Comparison of ENCODE assay signal across 8 mouse cellular contexts in the genomic region with DNA sequence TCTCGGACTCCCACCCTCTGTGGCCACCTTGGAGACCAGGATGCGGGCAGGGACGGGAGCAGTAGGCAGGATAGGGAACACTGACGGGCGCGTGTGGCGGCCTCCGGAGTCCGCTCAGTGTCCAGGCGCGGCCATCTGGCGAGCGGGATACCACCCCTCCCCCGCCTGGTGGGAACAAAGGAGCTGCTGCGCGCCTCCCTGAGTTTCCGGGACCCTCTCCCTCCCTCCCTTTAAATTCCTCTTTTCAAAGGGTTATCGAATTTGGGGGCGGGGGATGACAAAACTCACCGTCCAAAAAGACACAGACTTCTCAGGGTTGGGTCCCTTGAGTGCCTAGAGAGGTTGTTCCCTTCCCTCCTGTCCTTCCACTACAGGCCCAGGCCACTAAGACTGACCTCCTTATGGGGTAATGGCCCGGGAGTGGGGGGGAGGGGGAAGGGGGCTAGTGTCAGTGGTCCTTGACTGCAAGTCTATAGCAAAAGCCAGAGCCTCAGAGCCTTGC. TPM values are rescaled to one million over a fixed set of nuclear protein-coding genes. Genes with fewer than 3 reads are reported as not detected.
DNase-seq lines count a peak whose midpoint lies in the region; ATAC-seq and TF ChIP-seq lines count a peak whose summit lies in the region.

No protein-coding gene starts in this region.

- H3K4me2 ChIP-seq in lung, postnatal 0 days (replicated peaks; ENCODE audit: low read depth, low read length) = peak overlapping the region; percentile 89
- H3K4me2 ChIP-seq in embryonic facial prominence, embryonic 15.5 days (replicated peaks) = peak overlapping the region; percentile 82

- no peaks in the 10 kb centered on the region for H3K27me3 ChIP-seq in lung, postnatal 0 days (replicated peaks; ENCODE audit: insufficient read depth, low read length)
- H3K27me3 ChIP-seq in embryonic facial prominence, embryonic 15.5 days = no peaks in the 10 kb centered on the region
- no peaks in the 10 kb centered on the region for H3K27me3 ChIP-seq in limb, embryonic 10.5 days (ENCODE audit: low read depth, poor library complexity, severe bottlenecking)

- no peak for ATAC-seq in lung, postnatal 0 days
- no peak for ATAC-seq in embryonic facial prominence, embryonic 15.5 days (ENCODE audit: insufficient number of reproducible peaks, low FRiP score, low TSS enrichment, low read depth)

- H3K27ac ChIP-seq in lung, postnatal 0 days (ENCODE audit: low read length) = peak overlapping the region; percentile 87
- peak overlapping the region; percentile 97 for H3K27ac ChIP-seq in embryonic facial prominence, embryonic 15.5 days (replicated peaks)
- H3K27ac ChIP-seq in limb, embryonic 10.5 days = peak overlapping the region; percentile 98
- peak overlapping the region; percentile 99 for H3K27ac ChIP-seq in olfactory bulb, adult 2 months (ENCODE audit: insufficient read depth, low read depth, low read length)

- H3K9me3 ChIP-seq in lung, postnatal 0 days (ENCODE audit: low read length) = no peaks in the 10 kb centered on the region
- H3K9me3 ChIP-seq in embryonic facial prominence, embryonic 15.5 days (replicated peaks) = no peaks in the 10 kb centered on the region
- H3K9me3 ChIP-seq in limb, embryonic 10.5 days (replicated peaks) = no peaks in the 10 kb centered on the region

- peaks cover 6% of the 10 kb centered on the region; the same call in 1 of the 2 replicates for H3K36me3 ChIP-seq in lung, postnatal 0 days (ENCODE audit: insufficient read depth, low read length)
- H3K36me3 ChIP-seq in embryonic facial prominence, embryonic 15.5 days = peaks cover 22% of the 10 kb centered on the region
- H3K36me3 ChIP-seq in limb, embryonic 10.5 days = peaks cover 37% of the 10 kb centered on the region

- TF ChIP-seq EP300 in lung, postnatal 0 days (IDR thresholded peaks at IDR 0.05) = no peak

- TF ChIP-seq CTCF in lung, postnatal 0 days (IDR thresholded peaks at IDR 0.05) = no peak
- TF ChIP-seq CTCF in olfactory bulb, adult 2 months (IDR thresholded peaks at IDR 0.05; ENCODE audit: insufficient read depth, low read depth, low read length) = no peak

- no peak overlapping the region; the same call in 1 of the 2 replicates for H3K9ac ChIP-seq in lung, postnatal 0 days (replicated peaks; ENCODE audit: low read depth)
- H3K9ac ChIP-seq in embryonic facial prominence, embryonic 15.5 days = peak overlapping the region; percentile 68

- peak overlapping the region; percentile 74 for H3K4me3 ChIP-seq in lung, postnatal 0 days (ENCODE audit: low read depth, low read length)
- H3K4me3 ChIP-seq in embryonic facial prominence, embryonic 15.5 days (replicated peaks) = peak overlapping the region; percentile 94
- peak overlapping the region; percentile 91 for H3K4me3 ChIP-seq in limb, embryonic 10.5 days
- H3K4me3 ChIP-seq in olfactory bulb, adult 2 months (ENCODE audit: insufficient read depth, low read depth, low read length) = peak overlapping the region; percentile 74

- no peak for DNase-seq in lung, postnatal 0 days (ENCODE audit: low spot score)
- DNase-seq in lung, adult 18-20 months = no peak
- DNase-seq in limb, embryonic 10.5 days (ENCODE audit: low spot score) = peak; percentile 77
- no peak for DNase-seq in embryo, embryonic 10 days (ENCODE audit: low spot score)
- DNase-seq in natural killer cell, adult 2 months (ENCODE audit: low spot score in 2 of 2) = no peak
- no peak for DNase-seq in adrenal gland, postnatal 14 days

- no peak for TF ChIP-seq POLR2A in olfactory bulb, adult 2 months (IDR thresholded peaks at IDR 0.05; ENCODE audit: insufficient read depth, low read depth, low read length)

- under 1% methylated on average over 17 of the region's 21 CpGs for WGBS in lung, postnatal 0 days
- under 1% methylated on average over 20 of the region's 21 CpGs for WGBS in embryonic facial prominence, embryonic 15.5 days
- 0% methylated on average over 21 of the region's 21 CpGs for WGBS in limb, embryonic 10.5 days
- WGBS in olfactory bulb, adult 2 months = under 1% methylated on average over 21 of the region's 21 CpGs

- H3K4me1 ChIP-seq in lung, postnatal 0 days (ENCODE audit: insufficient read depth, low read depth, low read length) = peaks cover 17% of the 10 kb centered on the region
- H3K4me1 ChIP-seq in embryonic facial prominence, embryonic 15.5 days = peaks cover 34% of the 10 kb centered on the region
- H3K4me1 ChIP-seq in limb, embryonic 10.5 days = peaks cover 48% of the 10 kb centered on the region
- peaks cover 32% of the 10 kb centered on the region for H3K4me1 ChIP-seq in olfactory bulb, adult 2 months (ENCODE audit: control insufficient read depth, insufficient read depth, low read length)

RNA-seq across cellular contexts. Expression of gene Fasn, which starts 0.5 kb away (rescaled TPM):
- 54.7 and 63.8 TPM in 2 replicates for polyA plus RNA-seq in lung, postnatal 0 days (2015; fragmentation: Nextera tagmentation; extraction: Ambion mirVana)
- 46.2 and 48.8 TPM in 2 replicates for polyA plus RNA-seq in embryonic facial prominence, embryonic 15.5 days (2015; fragmentation: Nextera tagmentation; extraction: Ambion mirVana)
- polyA plus RNA-seq in limb, embryonic 10.5 days (2016; fragmentation: Nextera tagmentation; extraction: Ambion mirVana) = 125 and 139 TPM in 2 replicates
- not detected in 2 replicates for polyA plus RNA-seq in olfactory bulb, adult 2 months (2012; ENCODE audit: insufficient read depth, insufficient read length, low replicate concordance, missing spikeins)
- 94.1 and 150 TPM in 2 replicates for total RNA-seq in adrenal gland, postnatal 14 days (2021)

RNA-seq across cellular contexts. Expression of gene Dus1l, which starts 28.6 kb away (rescaled TPM):
- polyA plus RNA-seq in lung, postnatal 0 days (2015; fragmentation: Nextera tagmentation; extraction: Ambion mirVana) = 40.5 and 43.1 TPM in 2 replicates
- polyA plus RNA-seq in embryonic facial prominence, embryonic 15.5 days (2015; fragmentation: Nextera tagmentation; extraction: Ambion mirVana) = 61.4 and 64.4 TPM in 2 replicates
- 122 and 136 TPM in 2 replicates for polyA plus RNA-seq in limb, embryonic 10.5 days (2016; fragmentation: Nextera tagmentation; extraction: Ambion mirVana)
- not detected in 2 replicates for polyA plus RNA-seq in olfactory bulb, adult 2 months (2012; ENCODE audit: insufficient read depth, insufficient read length, low replicate concordance, missing spikeins)
- 64.5 and 70.5 TPM in 2 replicates for total RNA-seq in adrenal gland, postnatal 14 days (2021)

RNA-seq across cellular contexts. Expression of gene Gps1, which starts 40.8 kb away (rescaled TPM):
- 121 and 131 TPM in 2 replicates for polyA plus RNA-seq in lung, postnatal 0 days (2015; fragmentation: Nextera tagmentation; extraction: Ambion mirVana)
- 205 and 214 TPM in 2 replicates for polyA plus RNA-seq in embryonic facial prominence, embryonic 15.5 days (2015; fragmentation: Nextera tagmentation; extraction: Ambion mirVana)
- polyA plus RNA-seq in limb, embryonic 10.5 days (2016; fragmentation: Nextera tagmentation; extraction: Ambion mirVana) = 269 and 270 TPM in 2 replicates
- polyA plus RNA-seq in olfactory bulb, adult 2 months (2012; ENCODE audit: insufficient read depth, insufficient read length, low replicate concordance, missing spikeins) = not detected in 2 replicates
- 101 and 107 TPM in 2 replicates for total RNA-seq in adrenal gland, postnatal 14 days (2021)

RNA-seq across cellular contexts. Expression of gene Rfng, which starts 40.8 kb away (rescaled TPM):
- polyA plus RNA-seq in lung, postnatal 0 days (2015; fragmentation: Nextera tagmentation; extraction: Ambion mirVana) = 22.5 and 26.4 TPM in 2 replicates
- polyA plus RNA-seq in embryonic facial prominence, embryonic 15.5 days (2015; fragmentation: Nextera tagmentation; extraction: Ambion mirVana) = 56.0 and 62.0 TPM in 2 replicates
- 35.7 and 40.4 TPM in 2 replicates for polyA plus RNA-seq in limb, embryonic 10.5 days (2016; fragmentation: Nextera tagmentation; extraction: Ambion mirVana)
- polyA plus RNA-seq in olfactory bulb, adult 2 months (2012; ENCODE audit: insufficient read depth, insufficient read length, low replicate concordance, missing spikeins) = not detected in 2 replicates
- total RNA-seq in adrenal gland, postnatal 14 days (2021) = 18.5 and 18.6 TPM in 2 replicates

Comparison
In these comparisons a context has a peak if more than half of its experiments do, and no peak if none do; other contexts are left out.
1. RNA of gene Dus1l, which starts 28.6 kb away (polyA plus RNA-seq): 122 to 136 TPM in limb, embryonic 10.5 days, 61.4 to 64.4 TPM in embryonic facial prominence, embryonic 15.5 days and 40.5 to 43.1 TPM in lung, postnatal 0 days; not detected in olfactory bulb, adult 2 months; every median in the first group is over 10 times any median in the second.
2. Peak in every context shown above with its lines, with median percentiles within 50 percentile points of each other: H3K27ac ChIP-seq and H3K4me3 ChIP-seq.